Mouse (Mus musculus) cortical plate, adult 2 months (tissue): Measurements from ENCODE around the gene Foxf1.

ENCODE experiments used
- CTCF ChIP-seq: fragments of 200-500 bp; IDR thresholded peaks from 2 replicates; pipeline ENCODE4 v1.5.1; 2011; ENCODE audit warnings: mild to moderate bottlenecking, control low read depth, low read length; ENCODE audit not compliant: insufficient read depth; ENCODE audit errors: extremely low read depth
- POLR2A ChIP-seq: fragments of 200-500 bp; IDR thresholded peaks from 2 replicates; pipeline ENCODE4 v1.6.1; 2011; ENCODE audit warnings: mild to moderate bottlenecking, low read length, control low read depth; ENCODE audit not compliant: insufficient read depth; ENCODE audit errors: extremely low read depth

DNA sequence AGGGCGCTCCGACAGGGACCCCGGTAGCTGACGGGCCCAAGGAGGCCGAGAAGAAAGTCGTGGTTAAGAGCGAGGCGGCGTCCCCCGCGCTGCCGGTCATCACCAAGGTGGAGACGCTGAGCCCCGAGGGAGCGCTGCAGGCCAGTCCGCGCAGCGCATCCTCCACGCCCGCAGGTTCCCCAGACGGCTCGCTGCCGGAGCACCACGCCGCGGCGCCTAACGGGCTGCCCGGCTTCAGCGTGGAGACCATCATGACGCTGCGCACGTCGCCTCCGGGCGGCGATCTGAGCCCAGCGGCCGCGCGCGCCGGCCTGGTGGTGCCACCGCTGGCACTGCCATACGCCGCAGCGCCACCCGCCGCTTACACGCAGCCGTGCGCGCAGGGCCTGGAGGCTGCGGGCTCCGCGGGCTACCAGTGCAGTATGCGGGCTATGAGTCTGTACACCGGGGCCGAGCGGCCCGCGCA lies 33.0 kb downstream of the Foxf1 start:
- no peak for TF ChIP-seq POLR2A
- no peak for TF ChIP-seq CTCF
